Mouse (Mus musculus): ENCODE measurements around the gene Bcr.

GRCm38 (mm10) chr10:75173712-75174111 lies 113.3 kb downstream of the Bcr start:
- TF ChIP-seq GATA1 (IDR thresholded peaks at IDR 0.05; ENCODE audit: borderline replicate concordance, low read length) (no peak), CTCF (IDR thresholded peaks at IDR 0.05; ENCODE audit: low read depth, low read length) (no peak), TAL1 (conservative IDR thresholded peaks at IDR 0.05; ENCODE audit: low read depth, low read length) (no peak), GATA2 (IDR thresholded peaks at IDR 0.05; ENCODE audit: borderline replicate concordance, low read depth, low read length) (no peak)

Measured in G1E (cell line).